Mouse (Mus musculus): Measurements from ENCODE around the gene Sh3rf3.

Gene Sh3rf3

GRCm38 (mm10) chr10:58813081-58813800 lies at the start of gene Sh3rf3:
Gene Sh3rf3, plus strand, starts transcription at chr10:58813359.
- peak in 1 of 2 experiments; percentile 17 for DNase-seq (ENCODE audit: low spot score in 2 of 2)

GRCm38 (mm10) chr10:58788486-58789274 lies 24.5 kb upstream of the Sh3rf3 start:
- no peak for DNase-seq (ENCODE audit: low spot score in 2 of 2)

- no peak for DNase-seq (ENCODE audit: low spot score in 2 of 2)
Measured at GRCm38 (mm10) chr10:58797555-58797954, 15.6 kb upstream of the Sh3rf3 start.

GRCm38 (mm10) chr10:58798156-58798555 lies 15.0 kb upstream of the Sh3rf3 start:
- DNase-seq (ENCODE audit: low spot score in 2 of 2): no peak

GRCm38 (mm10) chr10:58800996-58801433 lies 12.1 kb upstream of the Sh3rf3 start:
- DNase-seq (ENCODE audit: low spot score in 2 of 2): no peak

DNA sequence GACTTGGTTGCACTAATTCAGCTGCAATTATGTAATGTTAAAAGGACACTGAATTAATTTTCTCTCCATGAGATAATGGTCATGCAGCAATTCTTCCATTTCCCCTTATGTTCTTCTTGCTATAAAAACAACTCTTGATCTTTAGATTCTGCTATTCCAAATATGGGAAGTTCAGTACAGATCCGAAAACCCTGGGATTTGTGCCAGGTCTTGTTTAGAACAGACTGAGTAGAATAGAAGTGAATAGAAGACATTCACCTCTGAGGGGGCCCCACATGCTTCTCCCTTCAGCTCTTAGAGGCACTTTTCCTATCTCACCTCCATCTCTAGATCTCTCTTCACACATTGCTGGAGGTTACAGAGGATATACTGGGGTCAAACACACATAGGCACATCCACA lies 10.8 kb upstream of the Sh3rf3 start:
- DNase-seq (ENCODE audit: low spot score in 2 of 2): no peak

- DNase-seq (ENCODE audit: low spot score in 2 of 2): no peak
Measured at GRCm38 (mm10) chr10:58807956-58808355, 5.2 kb upstream of the Sh3rf3 start.

GRCm38 (mm10) chr10:58810181-58810580 lies 3.0 kb upstream of the Sh3rf3 start:
- DNase-seq (ENCODE audit: low spot score in 2 of 2): no peak

DNA sequence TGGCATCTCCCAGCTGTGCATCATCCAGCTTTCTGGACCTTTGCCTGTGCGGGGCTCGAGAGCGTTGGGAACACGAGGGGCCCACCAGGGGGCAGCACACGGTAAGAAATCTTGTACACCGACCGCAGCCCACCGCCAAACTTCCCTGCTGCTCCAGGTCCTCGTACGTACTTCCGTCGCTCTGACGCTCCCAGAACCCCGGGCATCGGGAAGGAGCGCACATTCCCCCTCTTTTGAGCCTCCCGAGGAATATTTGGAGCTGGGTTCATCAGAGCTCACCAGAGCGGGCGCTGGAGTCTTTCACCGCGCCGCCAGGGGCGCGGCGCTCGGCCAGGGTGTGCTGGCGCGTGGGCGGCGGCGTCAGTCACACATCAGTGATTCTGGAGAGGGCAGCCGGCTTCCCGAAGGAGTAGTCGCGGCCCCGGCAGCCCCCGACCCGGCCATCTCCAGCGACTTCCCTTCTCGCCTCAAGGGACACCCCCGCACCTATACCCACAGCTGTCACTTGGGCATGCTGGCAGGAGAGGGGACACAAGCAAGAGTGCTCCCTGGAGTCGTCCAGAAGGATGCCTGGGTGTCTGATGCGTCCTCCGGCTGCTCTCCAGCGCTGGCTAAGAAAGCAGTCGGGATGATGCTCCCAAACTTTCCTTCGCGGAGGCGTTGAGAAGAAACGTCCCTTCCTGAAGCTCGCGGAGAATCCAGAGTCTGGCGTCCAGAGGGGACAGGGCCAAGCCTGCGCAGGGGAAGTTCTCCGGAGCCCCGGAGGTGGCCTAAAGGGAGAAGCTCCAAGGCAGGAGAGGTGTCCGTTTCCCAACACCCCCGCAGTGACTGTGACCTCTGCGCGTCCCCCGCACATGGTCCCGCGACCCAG lies 714 bp upstream of the Sh3rf3 start:
- peak; percentile 87 to 89 for DNase-seq (ENCODE audit: low spot score in 2 of 2)

DNA sequence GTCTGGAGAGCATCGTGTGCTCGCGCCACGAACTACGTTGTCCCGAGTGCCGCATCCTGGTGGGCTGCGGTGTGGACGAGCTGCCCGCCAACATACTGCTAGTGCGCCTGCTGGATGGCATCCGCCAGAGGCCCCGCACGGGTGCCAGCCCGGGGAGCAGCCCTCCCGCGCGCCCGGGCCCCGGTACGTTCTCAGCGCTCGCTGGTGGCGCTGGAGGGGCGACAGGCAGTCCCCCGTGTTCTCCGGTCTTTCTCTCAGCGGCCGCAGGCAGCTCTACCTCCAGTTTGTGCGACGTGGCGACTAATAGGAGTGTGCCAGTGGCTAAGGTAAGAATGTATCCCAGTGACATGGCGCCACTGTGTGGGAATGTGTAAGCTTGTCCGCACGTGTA lies 637 bp downstream of the Sh3rf3 start:
- no peak for DNase-seq (ENCODE audit: low spot score in 2 of 2)

DNA sequence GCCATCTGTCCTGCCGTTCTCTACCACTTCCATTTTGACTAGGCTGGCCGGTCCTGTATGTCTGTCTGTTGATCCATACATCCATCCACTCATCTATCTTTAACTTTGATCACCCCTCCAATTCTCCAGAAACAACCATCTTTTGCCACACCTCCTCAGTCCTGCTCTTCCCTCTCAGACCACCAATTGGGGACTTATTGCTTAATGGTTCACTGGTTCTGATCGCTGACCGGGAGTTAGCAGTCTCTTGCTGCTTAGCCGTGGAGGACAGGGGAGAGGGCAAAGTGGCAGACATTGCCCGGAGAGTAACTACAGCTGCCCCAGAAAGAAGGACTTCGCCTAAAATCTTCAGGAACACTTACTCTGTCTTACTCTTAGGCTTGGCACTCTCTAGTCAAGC lies 1.3 kb downstream of the Sh3rf3 start:
- DNase-seq (ENCODE audit: low spot score in 2 of 2): no peak

DNA sequence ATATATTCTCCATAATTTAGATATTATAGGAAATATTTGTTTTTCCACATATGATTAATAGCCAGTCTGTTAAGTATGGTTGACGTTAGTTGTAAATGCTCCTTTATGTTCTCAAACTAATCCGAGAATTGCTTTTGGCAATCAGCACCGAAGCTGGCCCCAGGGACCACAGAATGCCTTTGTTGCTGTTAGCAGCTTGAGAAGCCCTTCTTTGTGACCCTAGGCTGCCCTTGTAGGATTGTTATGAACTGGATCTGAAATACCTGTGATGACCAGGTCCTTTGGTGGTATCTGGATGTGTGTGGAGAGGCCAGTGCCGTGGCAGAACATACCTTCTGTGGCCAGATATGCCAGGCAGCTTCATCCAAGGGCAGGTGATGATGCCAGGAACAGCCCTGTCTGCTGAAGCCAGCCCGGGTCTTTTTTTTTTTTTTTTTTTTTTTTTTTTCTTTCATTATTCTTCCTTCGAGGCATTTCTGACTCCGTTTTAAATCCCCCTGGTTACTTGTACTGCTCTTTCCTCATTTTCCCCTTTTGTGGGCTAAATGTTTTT lies 10.9 kb downstream of the Sh3rf3 start:
- DNase-seq (ENCODE audit: low spot score in 2 of 2): no peak

DNA sequence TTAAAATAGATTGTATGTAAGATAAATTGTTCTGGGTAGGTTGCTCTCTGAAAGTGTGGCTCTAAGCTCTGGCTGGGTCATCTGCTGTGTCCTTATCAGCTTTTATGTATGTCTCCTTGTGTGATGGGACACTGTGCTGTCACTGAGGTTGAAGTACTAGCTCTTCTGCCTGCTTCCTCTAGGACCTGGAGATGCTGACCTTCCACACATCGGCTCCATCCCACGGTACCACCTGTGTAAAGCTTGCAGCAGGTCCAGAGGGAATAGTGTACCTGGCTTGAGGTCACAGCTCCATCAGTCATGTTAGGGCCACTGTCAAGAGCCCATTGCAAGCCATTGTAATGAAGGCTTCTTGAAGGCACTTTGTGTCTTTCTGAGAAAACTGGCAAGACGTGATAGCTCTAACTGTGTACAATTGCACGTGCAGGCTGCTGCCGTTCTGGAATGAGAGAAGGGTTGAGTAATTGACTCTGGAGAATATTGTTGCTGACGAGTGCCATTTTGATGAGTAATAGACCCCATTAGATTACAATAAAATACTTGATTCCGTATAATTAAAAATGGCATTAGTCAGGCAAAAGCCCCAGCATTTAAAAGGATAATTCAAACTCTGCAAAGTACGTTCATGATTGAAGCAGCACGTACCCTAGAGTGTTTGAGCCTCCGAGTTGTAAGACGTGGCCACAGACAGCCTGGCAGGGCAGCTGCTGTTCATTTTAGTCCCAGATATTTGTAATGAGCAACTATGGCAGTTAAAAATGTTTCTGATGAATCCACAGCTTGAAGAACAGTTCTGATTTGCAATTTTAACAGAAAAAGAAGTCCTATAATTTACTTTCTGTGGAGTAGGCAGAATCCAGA lies 16.3 kb downstream of the Sh3rf3 start:
- DNase-seq (ENCODE audit: low spot score in 2 of 2): no peak

DNA sequence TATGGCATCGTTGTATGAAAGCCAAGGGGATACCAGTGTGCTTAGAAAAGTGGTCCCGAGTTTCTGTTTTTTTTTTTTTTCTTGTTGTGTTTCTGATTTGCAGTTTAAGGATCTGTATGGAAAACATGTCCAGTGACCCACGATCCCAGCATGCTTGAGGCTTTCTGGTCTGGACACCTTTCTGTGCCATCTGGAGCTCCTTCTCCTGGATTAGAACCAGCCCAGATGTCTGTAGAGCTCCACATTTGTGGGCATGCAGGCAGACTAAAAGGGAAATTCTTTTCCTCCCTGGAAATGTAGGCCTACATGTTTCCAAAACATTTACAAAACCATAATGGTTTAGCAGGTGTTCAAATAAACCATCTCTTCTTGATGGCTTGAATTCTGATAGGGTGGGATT lies 20.0 kb downstream of the Sh3rf3 start:
- DNase-seq (ENCODE audit: low spot score in 2 of 2): no peak

GRCm38 (mm10) chr10:58833741-58834178 lies 20.6 kb downstream of the Sh3rf3 start:
- no peak for DNase-seq (ENCODE audit: low spot score in 2 of 2)

GRCm38 (mm10) chr10:58836391-58836790 lies 23.2 kb downstream of the Sh3rf3 start:
- DNase-seq (ENCODE audit: low spot score in 2 of 2): no peak

- DNase-seq (ENCODE audit: low spot score in 2 of 2): no peak
Measured at GRCm38 (mm10) chr10:58837504-58837903, 24.3 kb downstream of the Sh3rf3 start.

- DNase-seq (ENCODE audit: low spot score in 2 of 2): no peak
Measured at GRCm38 (mm10) chr10:58841945-58842344, 28.8 kb downstream of the Sh3rf3 start.

DNA sequence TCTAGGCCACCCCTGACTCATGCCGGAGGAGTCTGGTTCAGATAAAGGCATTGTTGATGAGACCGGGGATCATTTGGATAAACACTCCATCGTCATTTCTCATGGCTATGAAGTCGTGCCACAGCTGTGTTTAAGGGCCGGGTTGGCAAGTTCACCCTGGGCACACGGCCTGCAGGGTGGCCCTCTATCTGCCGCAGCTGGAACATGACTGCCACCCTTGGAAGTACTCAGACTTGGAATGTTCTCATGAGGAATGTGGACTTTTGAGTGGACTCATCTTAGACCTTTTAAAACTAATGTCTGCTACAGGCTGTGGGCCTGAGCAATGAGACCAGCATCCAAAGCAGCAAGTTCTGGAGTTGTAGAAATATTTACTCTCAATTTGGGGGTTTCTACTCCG lies 29.9 kb downstream of the Sh3rf3 start:
- no peak for DNase-seq (ENCODE audit: low spot score in 2 of 2)

DNA sequence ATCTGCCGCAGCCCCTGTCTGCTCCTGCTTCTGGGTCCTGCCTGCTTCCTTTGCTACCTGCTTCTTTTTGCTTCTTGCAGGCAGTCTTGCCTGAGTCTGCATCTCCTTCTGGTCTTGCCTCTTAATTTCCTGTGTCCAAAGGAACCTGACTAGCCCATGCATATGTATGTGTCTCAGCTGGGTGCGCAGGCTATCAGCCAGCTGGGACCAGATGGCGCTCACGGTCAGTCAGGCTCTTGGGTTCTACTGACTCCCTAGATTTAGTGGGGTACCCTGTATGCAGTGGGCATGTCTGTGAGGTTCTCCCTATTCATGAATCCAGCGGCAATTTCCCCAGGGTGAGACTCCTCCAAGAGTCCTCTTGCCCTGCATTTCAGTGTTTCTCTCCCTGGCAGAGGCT lies 35.0 kb downstream of the Sh3rf3 start:
- DNase-seq (ENCODE audit: low spot score in 2 of 2): no peak

GRCm38 (mm10) chr10:58848536-58848935 lies 35.4 kb downstream of the Sh3rf3 start:
- no peak for DNase-seq (ENCODE audit: low spot score in 2 of 2)
